Mouse (Mus musculus): Measurements from ENCODE around the gene Arfrp1. TPM values are rescaled to one million over a fixed set of nuclear protein-coding genes. Genes with fewer than 3 reads are reported as not detected.
A peak's percentile ranks its signal among the peaks of the same experiment; 100 is the strongest.

Arfrp1 gene
- total and polyA plus RNA-seq, 2 experiments from 2014 or later = 17.9 to 54.8 TPM

DNA sequence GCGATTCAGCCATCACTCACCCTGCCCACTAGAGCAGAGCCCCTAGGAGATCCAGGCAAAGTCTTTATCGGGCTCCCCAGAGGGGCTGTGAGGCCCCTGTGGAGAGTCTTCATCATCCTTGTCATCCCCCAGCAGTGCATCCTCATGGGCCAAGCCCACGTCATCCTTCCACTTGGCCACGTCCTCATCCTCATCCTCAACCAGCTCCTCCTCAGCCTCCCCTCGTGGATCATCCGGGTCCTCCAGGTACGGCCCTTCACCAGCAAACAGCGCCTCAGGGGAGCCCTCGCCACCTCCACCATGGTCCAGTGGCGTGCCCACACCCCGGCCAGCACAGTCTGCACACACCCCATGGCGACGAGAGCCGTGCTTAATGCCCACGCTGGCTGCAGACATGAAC lies 25.8 kb upstream of the Arfrp1 start:
- Histone ChIP-seq H3K36me3 (replicated peaks; ENCODE audit: control insufficient read depth, insufficient read depth, low read length) (peaks cover 53% of the 10 kb centered on the region; the same call in 1 of the 2 replicates), H3K4me1 (ENCODE audit: control insufficient read depth, insufficient read depth) (0 out of 2 replicates have a peak, but pooled peaks cover 2% of the 10 kb centered on the region), H3K27me3 (ENCODE audit: control insufficient read depth, insufficient read depth, low read length) (no peaks in the 10 kb centered on the region), H3K9me3 (replicated peaks; ENCODE audit: control insufficient read depth, low read length) (no peaks in the 10 kb centered on the region), H3K9ac (replicated peaks; ENCODE audit: low read depth, low read length) (no peak overlapping the region), H3K27ac (ENCODE audit: low read depth) (no peak overlapping the region), H3K4me3 (ENCODE audit: low read depth, low read length) (no peak overlapping the region), H3K4me2 (ENCODE audit: low read depth, low read length) (no peak overlapping the region)
- WGBS = 85% methylated on average over 15 of the region's 15 CpGs
- no peak for ATAC-seq (ENCODE audit: insufficient read depth, low read depth)
- no peak for TF ChIP-seq CTCF (IDR thresholded peaks at IDR 0.05; ENCODE audit: low read depth)
- no peak for TF ChIP-seq EP300 (IDR thresholded peaks at IDR 0.05; ENCODE audit: low read depth)
- DNase-seq (ENCODE audit: low spot score) = no peak

- ATAC-seq (ENCODE audit: insufficient read depth, low read depth) (no peak), DNase-seq (ENCODE audit: low spot score) (no peak)
- Histone ChIP-seq H3K9ac (replicated peaks; ENCODE audit: low read depth, low read length) (no peak overlapping the region), H3K27ac (ENCODE audit: low read depth) (peak overlapping the region; percentile 43; the same call in 1 of the 2 replicates), H3K4me1 (ENCODE audit: control insufficient read depth, insufficient read depth) (0 out of 2 replicates have a peak, but pooled peaks cover 2% of the 10 kb centered on the region), H3K36me3 (replicated peaks; ENCODE audit: control insufficient read depth, insufficient read depth, low read length) (peaks cover 50% of the 10 kb centered on the region; the same call in 1 of the 2 replicates), H3K9me3 (replicated peaks; ENCODE audit: control insufficient read depth, low read length) (no peaks in the 10 kb centered on the region), H3K27me3 (ENCODE audit: control insufficient read depth, insufficient read depth, low read length) (no peaks in the 10 kb centered on the region), H3K4me2 (ENCODE audit: low read depth, low read length) (no peak overlapping the region), H3K4me3 (ENCODE audit: low read depth, low read length) (no peak overlapping the region)
- no peak for TF ChIP-seq CTCF (IDR thresholded peaks at IDR 0.05; ENCODE audit: low read depth)
- no peak for TF ChIP-seq EP300 (IDR thresholded peaks at IDR 0.05; ENCODE audit: low read depth)
- 71% methylated on average over 4 of the region's 4 CpGs for WGBS
Observed at GRCm38 (mm10) chr2:181390136-181390870, 25.1 kb upstream of the Arfrp1 start.

- H3K27ac ChIP-seq (ENCODE audit: low read depth) = no peak overlapping the region
- H3K4me3 ChIP-seq (ENCODE audit: low read depth, low read length) = no peak overlapping the region
- H3K27me3 ChIP-seq (ENCODE audit: control insufficient read depth, insufficient read depth, low read length) = no peaks in the 10 kb centered on the region
- TF ChIP-seq EP300 (IDR thresholded peaks at IDR 0.05; ENCODE audit: low read depth) (no peak), CTCF (IDR thresholded peaks at IDR 0.05; ENCODE audit: low read depth) (no peak)
- H3K4me2 ChIP-seq (ENCODE audit: low read depth, low read length) = no peak overlapping the region
- no peak for DNase-seq (ENCODE audit: low spot score)
- 84% methylated on average over 4 of the region's 4 CpGs for WGBS
- peaks cover 48% of the 10 kb centered on the region for H3K36me3 ChIP-seq (replicated peaks; ENCODE audit: control insufficient read depth, insufficient read depth, low read length)
- 0 out of 2 replicates have a peak, but pooled peaks cover 5% of the 10 kb centered on the region for H3K4me1 ChIP-seq (ENCODE audit: control insufficient read depth, insufficient read depth)
- no peak overlapping the region for H3K9ac ChIP-seq (replicated peaks; ENCODE audit: low read depth, low read length)
- no peak for ATAC-seq (ENCODE audit: insufficient read depth, low read depth)
- H3K9me3 ChIP-seq (replicated peaks; ENCODE audit: control insufficient read depth, low read length) = no peaks in the 10 kb centered on the region
Observed at GRCm38 (mm10) chr2:181386663-181387210, 21.5 kb upstream of the Arfrp1 start.

DNA sequence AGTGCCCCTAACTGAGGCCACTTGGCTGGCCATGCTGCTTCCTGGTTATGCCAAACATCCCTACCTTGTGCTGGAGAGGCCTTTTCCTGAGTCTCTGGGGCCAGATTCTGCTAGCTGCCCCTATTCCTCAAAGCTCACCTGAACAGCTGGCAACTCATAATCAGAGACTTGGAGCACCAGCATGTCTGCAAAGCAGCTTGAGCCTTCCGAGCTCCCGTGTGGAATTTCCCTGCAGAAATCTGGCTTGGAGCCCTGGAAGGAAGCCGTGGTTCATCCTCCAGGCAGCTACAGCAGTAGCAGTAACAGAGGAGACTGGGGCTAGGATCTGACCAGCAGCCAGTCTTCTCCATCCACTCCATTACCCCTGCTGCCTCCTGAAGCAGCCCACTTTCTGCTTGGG lies 20.7 kb upstream of the Arfrp1 start:
- 31% methylated on average over 3 of the region's 3 CpGs for WGBS
- peaks cover 49% of the 10 kb centered on the region for H3K36me3 ChIP-seq (replicated peaks; ENCODE audit: control insufficient read depth, insufficient read depth, low read length)
- no peak overlapping the region for H3K9ac ChIP-seq (replicated peaks; ENCODE audit: low read depth, low read length)
- H3K27ac ChIP-seq (ENCODE audit: low read depth) = no peak overlapping the region
- no peaks in the 10 kb centered on the region for H3K9me3 ChIP-seq (replicated peaks; ENCODE audit: control insufficient read depth, low read length)
- ATAC-seq (ENCODE audit: insufficient read depth, low read depth) (no peak), DNase-seq (ENCODE audit: low spot score) (no peak)
- no peak overlapping the region for H3K4me2 ChIP-seq (ENCODE audit: low read depth, low read length)
- no peaks in the 10 kb centered on the region for H3K27me3 ChIP-seq (ENCODE audit: control insufficient read depth, insufficient read depth, low read length)
- H3K4me1 ChIP-seq (ENCODE audit: control insufficient read depth, insufficient read depth) = 0 out of 2 replicates have a peak, but pooled peaks cover 5% of the 10 kb centered on the region
- no peak for TF ChIP-seq EP300 (IDR thresholded peaks at IDR 0.05; ENCODE audit: low read depth)
- no peak for TF ChIP-seq CTCF (IDR thresholded peaks at IDR 0.05; ENCODE audit: low read depth)
- no peak overlapping the region for H3K4me3 ChIP-seq (ENCODE audit: low read depth, low read length)

DNA sequence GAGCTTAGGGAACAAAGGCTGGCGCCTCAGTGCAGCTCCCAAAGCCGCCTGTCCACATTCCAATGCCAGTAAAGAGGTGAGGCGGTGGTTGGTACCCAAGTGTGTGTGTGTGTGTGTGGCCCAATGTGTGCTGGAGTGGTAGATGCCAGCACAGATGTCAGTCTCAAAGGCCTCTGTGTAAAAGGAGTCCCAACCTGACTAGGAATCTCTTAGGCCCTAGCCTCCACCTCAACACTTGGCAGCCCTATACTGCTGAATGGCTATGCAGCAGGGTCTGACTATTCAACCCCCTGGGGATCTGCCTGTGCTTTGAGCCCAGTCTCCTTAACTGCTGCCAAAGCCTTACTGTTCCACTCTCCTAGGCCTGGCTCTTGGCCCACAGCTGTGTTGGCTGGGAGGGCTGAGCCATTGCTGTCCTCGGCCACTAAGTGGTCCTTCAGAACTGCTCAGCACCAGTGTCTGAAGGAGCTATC lies 19.8 kb upstream of the Arfrp1 start:
- WGBS = 63% methylated on average over 4 of the region's 4 CpGs
- TF ChIP-seq CTCF (IDR thresholded peaks at IDR 0.05; ENCODE audit: low read depth) (no peak), EP300 (IDR thresholded peaks at IDR 0.05; ENCODE audit: low read depth) (no peak)
- no peak overlapping the region for H3K27ac ChIP-seq (ENCODE audit: low read depth)

More for the DNA sequence above, 19.8 kb upstream of the Arfrp1 start:
- no peaks in the 10 kb centered on the region for H3K27me3 ChIP-seq (ENCODE audit: control insufficient read depth, insufficient read depth, low read length)
- DNase-seq (ENCODE audit: low spot score) = peak; percentile 53
- no peak overlapping the region for H3K4me2 ChIP-seq (ENCODE audit: low read depth, low read length)
- ATAC-seq (ENCODE audit: insufficient read depth, low read depth) = peak; percentile 67
- peaks cover 49% of the 10 kb centered on the region for H3K36me3 ChIP-seq (replicated peaks; ENCODE audit: control insufficient read depth, insufficient read depth, low read length)
- no peaks in the 10 kb centered on the region for H3K9me3 ChIP-seq (replicated peaks; ENCODE audit: control insufficient read depth, low read length)
- 0 out of 2 replicates have a peak, but pooled peaks cover 5% of the 10 kb centered on the region for H3K4me1 ChIP-seq (ENCODE audit: control insufficient read depth, insufficient read depth)
- no peak overlapping the region for H3K9ac ChIP-seq (replicated peaks; ENCODE audit: low read depth, low read length)
- no peak overlapping the region for H3K4me3 ChIP-seq (ENCODE audit: low read depth, low read length)

Data from heart, postnatal 0 days (tissue).